Comparison of ENCODE assay signal across 9 mouse cellular contexts in the genomic region with DNA sequence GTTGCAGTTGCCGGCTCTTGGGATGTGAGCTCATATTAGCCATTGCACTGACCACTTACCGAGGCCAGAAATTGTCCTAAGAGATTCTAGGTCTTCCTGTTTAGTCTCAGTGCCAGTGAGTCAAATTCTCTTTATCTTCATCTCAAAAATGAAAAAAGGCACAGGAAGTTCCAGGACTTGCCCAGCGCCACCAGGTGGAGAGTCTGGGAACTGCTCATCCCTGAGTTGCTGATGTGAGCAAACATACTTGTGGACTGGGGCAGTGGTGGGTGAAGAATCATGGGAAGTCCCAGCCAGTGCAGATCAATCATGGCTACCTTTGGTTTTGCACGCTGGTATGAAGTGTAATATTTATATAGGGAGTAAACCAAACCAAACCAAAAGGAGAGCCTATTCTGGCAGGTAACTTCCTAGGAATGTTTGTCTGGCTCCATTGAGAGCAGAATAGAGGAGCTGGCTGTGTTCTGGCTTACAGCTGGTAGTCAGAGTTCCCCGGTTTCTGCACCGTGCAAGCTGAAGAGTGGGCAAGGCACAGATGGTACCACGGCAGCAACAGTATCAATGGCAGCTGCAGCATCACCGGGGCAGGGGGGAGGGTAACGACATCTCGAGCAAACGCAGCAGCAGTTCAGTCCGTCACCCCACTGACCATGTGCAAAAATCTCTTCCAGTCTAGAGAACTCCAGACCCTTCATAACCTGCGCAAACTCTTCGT. TPM values are rescaled to one million over a fixed set of nuclear protein-coding genes. Genes with fewer than 3 reads are reported as not detected.
DNase-seq lines count a peak whose midpoint lies in the region; ATAC-seq and TF ChIP-seq lines count a peak whose summit lies in the region.
"Had no signal": no experiment of that assay in that cellular context is flagged by ENCODE, and none has a peak within 500 bp of the region (broad histone marks: within the 10 kb centered on the region; RNA-seq: fewer than 3 reads in every experiment).

No protein-coding gene starts in this region.

- no peaks in the 10 kb centered on the region for H3K9me3 ChIP-seq in neural tube, embryonic 15.5 days (replicated peaks)
- H3K9me3 ChIP-seq in limb, embryonic 10.5 days (replicated peaks), result no peaks in the 10 kb centered on the region
- H3K9me3 ChIP-seq in heart, embryonic 11.5 days (replicated peaks; ENCODE audit: control insufficient read depth, low read length), result no peaks in the 10 kb centered on the region
- H3K9me3 ChIP-seq: hindbrain, embryonic 15.5 days had no signal

- H3K27ac ChIP-seq in neural tube, embryonic 15.5 days (replicated peaks), result no peak overlapping the region
- H3K27ac ChIP-seq in bone marrow macrophage, adult 2 months (ENCODE audit: insufficient read depth, low read depth, low read length), result no peak overlapping the region
- no peak overlapping the region for H3K27ac ChIP-seq in limb, embryonic 10.5 days
- no peak overlapping the region for H3K27ac ChIP-seq in heart, embryonic 11.5 days (ENCODE audit: low read depth, low read length)
- H3K27ac ChIP-seq: hindbrain, embryonic 15.5 days had no signal

- ATAC-seq in neural tube, embryonic 15.5 days (ENCODE audit: low FRiP score), result no peak
- ATAC-seq in heart, embryonic 11.5 days (replicated peaks; ENCODE audit: insufficient number of reproducible peaks, low FRiP score, low TSS enrichment), result no peak

- no peak overlapping the region for H3K4me2 ChIP-seq in neural tube, embryonic 15.5 days
- no peak overlapping the region for H3K4me2 ChIP-seq in heart, embryonic 11.5 days
- H3K4me2 ChIP-seq: hindbrain, embryonic 15.5 days had no signal

- H3K36me3 ChIP-seq in neural tube, embryonic 15.5 days, result peaks cover 70% of the 10 kb centered on the region
- peaks cover 72% of the 10 kb centered on the region for H3K36me3 ChIP-seq in limb, embryonic 10.5 days
- H3K36me3 ChIP-seq in heart, embryonic 11.5 days (ENCODE audit: control insufficient read depth, insufficient read depth, low read length), result no peaks in the 10 kb centered on the region

- TF ChIP-seq POLR2A in bone marrow macrophage, adult 2 months (IDR thresholded peaks at IDR 0.05; ENCODE audit: borderline replicate concordance, low read depth, low read length), result no peak

- H3K4me1 ChIP-seq in neural tube, embryonic 15.5 days, result peaks cover 16% of the 10 kb centered on the region
- peaks cover 66% of the 10 kb centered on the region for H3K4me1 ChIP-seq in bone marrow macrophage, adult 2 months (ENCODE audit: control insufficient read depth, insufficient read depth, low read length)
- peaks cover 34% of the 10 kb centered on the region for H3K4me1 ChIP-seq in limb, embryonic 10.5 days
- peaks cover 25% of the 10 kb centered on the region for H3K4me1 ChIP-seq in heart, embryonic 11.5 days (ENCODE audit: control insufficient read depth, insufficient read depth, low read length)

- peak; percentile 51 for DNase-seq in gastrocnemius, postnatal 10 days
- DNase-seq in gastrocnemius, postnatal 4 days (ENCODE audit: low spot score in 2 of 2), result no peak
- peak; percentile 57 for DNase-seq in neural tube, embryonic 10.5 days (ENCODE audit: extremely low spot score, low spot score)
- peak; percentile 58 for DNase-seq in limb, embryonic 10.5 days (ENCODE audit: low spot score)
- DNase-seq in thymus, postnatal 10 days (ENCODE audit: low spot score in 2 of 2), result peak; percentile 27 to 61

- H3K4me3 ChIP-seq in neural tube, embryonic 15.5 days (replicated peaks), result no peak overlapping the region
- no peak overlapping the region for H3K4me3 ChIP-seq in bone marrow macrophage, adult 2 months (ENCODE audit: insufficient read depth, low read length)
- H3K4me3 ChIP-seq in limb, embryonic 10.5 days, result no peak overlapping the region
- no peak overlapping the region for H3K4me3 ChIP-seq in heart, embryonic 11.5 days (ENCODE audit: low read depth, low read length)
- H3K4me3 ChIP-seq: hindbrain, embryonic 15.5 days had no signal

- H3K9ac ChIP-seq in neural tube, embryonic 15.5 days (replicated peaks), result no peak overlapping the region
- no peak overlapping the region for H3K9ac ChIP-seq in heart, embryonic 11.5 days (ENCODE audit: low read depth, low read length)
- H3K9ac ChIP-seq: hindbrain, embryonic 15.5 days had no signal

- WGBS in neural tube, embryonic 15.5 days, result 77% methylated on average over 14 of the region's 14 CpGs
- 86% methylated on average over 14 of the region's 14 CpGs for WGBS in limb, embryonic 10.5 days
- 77% methylated on average over 14 of the region's 14 CpGs for WGBS in heart, embryonic 11.5 days (ENCODE audit: insufficient replicate concordance)

- TF ChIP-seq CTCF in bone marrow macrophage, adult 2 months (IDR thresholded peaks at IDR 0.05; ENCODE audit: low read depth, low read length), result peak; percentile 96

- no peaks in the 10 kb centered on the region for H3K27me3 ChIP-seq in neural tube, embryonic 15.5 days (replicated peaks)
- H3K27me3 ChIP-seq in limb, embryonic 10.5 days (ENCODE audit: low read depth, poor library complexity, severe bottlenecking), result no peaks in the 10 kb centered on the region
- H3K27me3 ChIP-seq in heart, embryonic 11.5 days (ENCODE audit: control insufficient read depth, insufficient read depth, low read length), result no peaks in the 10 kb centered on the region
- H3K27me3 ChIP-seq: hindbrain, embryonic 15.5 days had no signal

RNA-seq across cellular contexts. Expression of gene Lypd6b, which starts 38.7 kb away (rescaled TPM):
- under 1 TPM in 1 of 2 experiments, not detected in 1; 0.14 TPM for total RNA-seq in gastrocnemius, postnatal 10 days (2021)
- total RNA-seq in gastrocnemius, postnatal 4 days (2021), result not detected
- 20.7 and 22.1 TPM in 2 replicates for polyA plus RNA-seq in neural tube, embryonic 15.5 days (2015; fragmentation: Nextera tagmentation; extraction: Ambion mirVana)
- polyA plus RNA-seq in bone marrow macrophage, adult 2 months (2012; ENCODE audit: insufficient read depth, insufficient read length, missing spikeins), result not detected in 2 replicates
- polyA plus RNA-seq in limb, embryonic 10.5 days (2016; fragmentation: Nextera tagmentation; extraction: Ambion mirVana), result 3.8 and 3.9 TPM in 2 replicates
- polyA plus RNA-seq in heart, embryonic 11.5 days (2014; fragmentation: Nextera tagmentation; extraction: Ambion mirVana), result 1.3 and 1.9 TPM in 2 replicates

Comparison
In these comparisons a context has a peak if more than half of its experiments do, and no peak if none do; other contexts are left out.
1. DNase-seq: peak in gastrocnemius, postnatal 10 days (single experiment), neural tube, embryonic 10.5 days (single experiment), limb, embryonic 10.5 days (single experiment) and thymus, postnatal 10 days (2 of 2); none in gastrocnemius, postnatal 4 days (0 of 2).